Mouse (Mus musculus) kidney, adult 2 months (tissue): ENCODE results near the gene Akr1c6.

Source experiments
- CTCF ChIP-seq: fragments of 200-500 bp; conservative IDR thresholded peaks from 2 replicates; pipeline ENCODE4 v1.5.1; 2011; ENCODE audit warnings: low read depth, mild to moderate bottlenecking, control low read depth, low read length, moderate library complexity, mixed read lengths; ENCODE audit not compliant: insufficient read depth, insufficient read length
- POLR2A ChIP-seq: fragments of 200-500 bp; IDR thresholded peaks from one replicate; pipeline ENCODE4 v1.6.1; 2011; ENCODE audit warnings: low read depth, low read length, control low read depth

- TF ChIP-seq POLR2A (no peak), CTCF (no peak)
Observed at GRCm38 (mm10) chr13:4429034-4429433, 5.1 kb upstream of the Akr1c6 start.
